Mouse (Mus musculus) pancreas, adult 10 weeks (tissue): ENCODE results near the gene Tspan15. TPM values are rescaled to one million over a fixed set of nuclear protein-coding genes. Genes with fewer than 3 reads are reported as not detected.

Experiments
- polyA plus RNA-seq: library from polyadenylated mRNA; stranded (reverse); fragments of 350-450 nt; fragmentation: Illumina TruSeq; extraction: RNeasy Lipid Tissue Mini Kit (QIAGEN cat#74804); gene quantifications from one replicate; pipeline ENCODE4 v1.2.3, GENCODE M21; 2015; ENCODE audit warnings: low read depth, low replicate concordance; ENCODE audit not compliant: insufficient read depth

Tspan15 gene
- 5.5 TPM for polyA plus RNA-seq

GRCm38 (mm10) chr10:62230708-62231394, at the start of gene Tspan15:
Gene Tspan15 (minus strand): TSS chr10:62231251.

GRCm38 (mm10) chr10:62252000-62252488, 21.0 kb upstream of the Tspan15 start, which contains the start of gene Tacr2:
Gene Tacr2 (plus strand): TSS chr10:62252438.

GRCm38 (mm10) chr10:62143820-62144219, 87.2 kb downstream of the Tspan15 start, which contains the start of gene Fam241b:
Gene Fam241b (minus strand): TSS chr10:62143920.

Other genes starting within 250 kb of the Tspan15 start
- 0.54 TPM for gene Neurog3, start 98.2 kb downstream of the Tspan15 start, polyA plus RNA-seq
- gene Fam241b, start 87.3 kb downstream of the Tspan15 start, polyA plus RNA-seq: 4.4 TPM
- not detected for gene Tacr2, start 21.2 kb upstream of the Tspan15 start, polyA plus RNA-seq
- gene Hk1, start 148.7 kb upstream of the Tspan15 start, polyA plus RNA-seq: 5.0 TPM
- 0.59 TPM for gene Hkdc1, start 191.2 kb upstream of the Tspan15 start, polyA plus RNA-seq
- not detected for gene 4930507D05Rik, start 218.2 kb upstream of the Tspan15 start, polyA plus RNA-seq
- 5.5 TPM for gene Supv3l1, start 218.5 kb upstream of the Tspan15 start, polyA plus RNA-seq